Mouse (Mus musculus): Measurements from ENCODE around the gene Arid1b.

GRCm38 (mm10) chr17:5262788-5263187 lies 268.7 kb downstream of the Arid1b start:
- no peak for TF ChIP-seq MAFK (IDR thresholded peaks at IDR 0.05; ENCODE audit: insufficient read depth, low read depth, low read length)
- TF ChIP-seq HCFC1 (IDR thresholded peaks at IDR 0.05; ENCODE audit: borderline replicate concordance, insufficient read depth, low read length), result no peak
- no peak for TF ChIP-seq ZC3H11A (IDR thresholded peaks at IDR 0.05; ENCODE audit: borderline replicate concordance, low read depth, low read length)

All from ES-E14 (cell line).